Mouse (Mus musculus): ENCODE results near the gene Misp.

Gene Misp

GRCm38 (mm10) chr10:79795905-79796304 is 24.9 kb upstream of the Misp start:
- DNase-seq, result no peak

GRCm38 (mm10) chr10:79797326-79797725 is 23.5 kb upstream of the Misp start:
- DNase-seq, result peak; percentile 49

GRCm38 (mm10) chr10:79798289-79798928 is 22.4 kb upstream of the Misp start:
- DNase-seq, result no peak

GRCm38 (mm10) chr10:79800508-79800907 is 20.3 kb upstream of the Misp start:
- no peak for DNase-seq

- no peak for DNase-seq
Observed at GRCm38 (mm10) chr10:79801837-79802236, 19.0 kb upstream of the Misp start.

- DNase-seq, result no peak
Observed at GRCm38 (mm10) chr10:79802331-79802971, 18.3 kb upstream of the Misp start.

GRCm38 (mm10) chr10:79803716-79804323 is 17.0 kb upstream of the Misp start:
- DNase-seq, result no peak

GRCm38 (mm10) chr10:79805636-79806035 is 15.2 kb upstream of the Misp start:
- DNase-seq, result no peak

GRCm38 (mm10) chr10:79806331-79806730 is 14.5 kb upstream of the Misp start:
- no peak for DNase-seq

- DNase-seq, result no peak
Observed at GRCm38 (mm10) chr10:79806972-79807371, 13.8 kb upstream of the Misp start.

- no peak for DNase-seq
Observed at GRCm38 (mm10) chr10:79807826-79808225, 13.0 kb upstream of the Misp start.

GRCm38 (mm10) chr10:79808728-79809127 is 12.1 kb upstream of the Misp start:
- no peak for DNase-seq

GRCm38 (mm10) chr10:79811736-79812637 is 8.8 kb upstream of the Misp start:
- DNase-seq, result peak; percentile 91

GRCm38 (mm10) chr10:79814271-79814842 is 6.4 kb upstream of the Misp start:
- DNase-seq, result no peak

GRCm38 (mm10) chr10:79815671-79816494 is 4.9 kb upstream of the Misp start:
- DNase-seq, result peak; percentile 51

GRCm38 (mm10) chr10:79817111-79817510 is 3.7 kb upstream of the Misp start:
- DNase-seq, result no peak

GRCm38 (mm10) chr10:79818225-79818624 is 2.6 kb upstream of the Misp start:
- DNase-seq, result no peak

- DNase-seq, result no peak
Observed at GRCm38 (mm10) chr10:79819606-79820005, 1.2 kb upstream of the Misp start.

GRCm38 (mm10) chr10:79820277-79820676 is 512 bp upstream of the Misp start:
- no peak for DNase-seq

GRCm38 (mm10) chr10:79821731-79822130 is 942 bp downstream of the Misp start:
- DNase-seq, result no peak

- no peak for DNase-seq
Observed at GRCm38 (mm10) chr10:79822372-79822771, 1.6 kb downstream of the Misp start.

GRCm38 (mm10) chr10:79823011-79823410 is 2.2 kb downstream of the Misp start:
- DNase-seq, result no peak

Data from thymus, postnatal 14 days (tissue).